Mouse (Mus musculus): Measurements from ENCODE around the gene Slc7a11. TPM values are rescaled to one million over a fixed set of nuclear protein-coding genes. Genes with fewer than 3 reads are reported as not detected.

Gene Slc7a11
- not detected in 2 replicates for polyA plus RNA-seq (2012; ENCODE audit: insufficient read depth, insufficient read length, low replicate concordance, missing spikeins)

DNA sequence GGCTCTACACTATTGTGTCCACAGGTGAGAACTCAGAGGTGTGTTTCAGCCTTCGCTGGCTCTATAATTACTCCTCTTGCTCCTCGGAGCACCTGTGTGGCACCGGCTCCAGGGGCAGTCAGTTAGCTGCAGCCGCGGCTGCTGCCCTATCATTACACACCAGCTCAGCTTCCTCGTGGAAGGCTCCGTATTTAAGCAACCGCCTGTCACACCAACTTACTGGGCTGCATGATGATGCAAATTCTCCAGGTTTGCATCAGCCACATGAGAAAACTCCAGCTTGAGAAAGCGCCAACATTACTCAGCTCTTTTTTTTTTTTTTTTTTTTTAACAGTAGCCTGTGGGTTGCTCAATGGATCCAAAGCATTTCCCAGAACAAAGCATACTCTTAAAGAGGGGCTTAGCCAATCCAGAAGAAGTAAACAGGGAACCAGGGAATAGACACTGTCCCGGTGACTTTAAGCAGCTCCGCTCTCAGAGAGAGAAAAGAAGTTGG, at the start of gene Slc7a11:
Gene Slc7a11 (minus strand): TSS at position 194 of the 496 bp plus-strand sequence.
- under 1% methylated on average over 11 of the region's 11 CpGs for WGBS
- H3K27ac ChIP-seq (ENCODE audit: insufficient read depth, low read depth, low read length): peak within 1 kb of the TSS; percentile 69
- peaks cover 6% of the 10 kb centered on the region for H3K4me1 ChIP-seq (ENCODE audit: control insufficient read depth, insufficient read depth, low read length)
- TF ChIP-seq POLR2A (IDR thresholded peaks at IDR 0.05; ENCODE audit: insufficient read depth, low read depth, low read length) (no peak), CTCF (IDR thresholded peaks at IDR 0.05; ENCODE audit: insufficient read depth, low read depth, low read length) (no peak)
- peak within 1 kb of the TSS; percentile 41 for H3K4me3 ChIP-seq (ENCODE audit: insufficient read depth, low read depth, low read length)

- Histone ChIP-seq H3K4me3 (ENCODE audit: insufficient read depth, low read depth, low read length) (no peak overlapping the region), H3K4me1 (ENCODE audit: control insufficient read depth, insufficient read depth, low read length) (no peaks in the 10 kb centered on the region), H3K27ac (ENCODE audit: insufficient read depth, low read depth, low read length) (no peak overlapping the region)
- TF ChIP-seq POLR2A (IDR thresholded peaks at IDR 0.05; ENCODE audit: insufficient read depth, low read depth, low read length) (no peak), CTCF (IDR thresholded peaks at IDR 0.05; ENCODE audit: insufficient read depth, low read depth, low read length) (no peak)
- WGBS: 94% methylated on average over 2 of the region's 2 CpGs
Observed at GRCm38 (mm10) chr3:50491678-50492077, 48.3 kb upstream of the Slc7a11 start.

- H3K4me3 ChIP-seq (ENCODE audit: insufficient read depth, low read depth, low read length): no peak overlapping the region
- H3K4me1 ChIP-seq (ENCODE audit: control insufficient read depth, insufficient read depth, low read length): no peaks in the 10 kb centered on the region
- H3K27ac ChIP-seq (ENCODE audit: insufficient read depth, low read depth, low read length): no peak overlapping the region
- WGBS: 83% methylated on average over 1 of the region's 1 CpGs
- no peak for TF ChIP-seq POLR2A (IDR thresholded peaks at IDR 0.05; ENCODE audit: insufficient read depth, low read depth, low read length)
- no peak for TF ChIP-seq CTCF (IDR thresholded peaks at IDR 0.05; ENCODE audit: insufficient read depth, low read depth, low read length)
Observed at GRCm38 (mm10) chr3:50484076-50484475, 40.7 kb upstream of the Slc7a11 start.

- TF ChIP-seq CTCF (IDR thresholded peaks at IDR 0.05; ENCODE audit: insufficient read depth, low read depth, low read length): no peak
- no peak for TF ChIP-seq POLR2A (IDR thresholded peaks at IDR 0.05; ENCODE audit: insufficient read depth, low read depth, low read length)
- 87% methylated on average over 2 of the region's 2 CpGs for WGBS
- no peaks in the 10 kb centered on the region for H3K4me1 ChIP-seq (ENCODE audit: control insufficient read depth, insufficient read depth, low read length)
Observed at GRCm38 (mm10) chr3:50462223-50462622, 18.8 kb upstream of the Slc7a11 start.

GRCm38 (mm10) chr3:50457136-50457535, 13.7 kb upstream of the Slc7a11 start:
- no peaks in the 10 kb centered on the region for H3K4me1 ChIP-seq (ENCODE audit: control insufficient read depth, insufficient read depth, low read length)
- TF ChIP-seq CTCF (IDR thresholded peaks at IDR 0.05; ENCODE audit: insufficient read depth, low read depth, low read length) (no peak), POLR2A (IDR thresholded peaks at IDR 0.05; ENCODE audit: insufficient read depth, low read depth, low read length) (no peak)
- H3K27ac ChIP-seq (ENCODE audit: insufficient read depth, low read depth, low read length): no peak overlapping the region
- H3K4me3 ChIP-seq (ENCODE audit: insufficient read depth, low read depth, low read length): no peak overlapping the region
- WGBS: 96% methylated on average over 5 of the region's 5 CpGs

More at GRCm38 (mm10) chr3:50462223-50462622, 18.8 kb upstream of the Slc7a11 start:
- no peak overlapping the region for H3K27ac ChIP-seq (ENCODE audit: insufficient read depth, low read depth, low read length)
- no peak overlapping the region for H3K4me3 ChIP-seq (ENCODE audit: insufficient read depth, low read depth, low read length)

GRCm38 (mm10) chr3:50456564-50456963, 13.2 kb upstream of the Slc7a11 start:
- no peak overlapping the region for H3K27ac ChIP-seq (ENCODE audit: insufficient read depth, low read depth, low read length)
- TF ChIP-seq POLR2A (IDR thresholded peaks at IDR 0.05; ENCODE audit: insufficient read depth, low read depth, low read length): no peak
- TF ChIP-seq CTCF (IDR thresholded peaks at IDR 0.05; ENCODE audit: insufficient read depth, low read depth, low read length): no peak
- H3K4me3 ChIP-seq (ENCODE audit: insufficient read depth, low read depth, low read length): no peak overlapping the region
- 67% methylated on average over 4 of the region's 4 CpGs for WGBS
- H3K4me1 ChIP-seq (ENCODE audit: control insufficient read depth, insufficient read depth, low read length): no peaks in the 10 kb centered on the region

GRCm38 (mm10) chr3:50456023-50456422, 12.6 kb upstream of the Slc7a11 start:
- H3K4me1 ChIP-seq (ENCODE audit: control insufficient read depth, insufficient read depth, low read length): no peaks in the 10 kb centered on the region
- H3K4me3 ChIP-seq (ENCODE audit: insufficient read depth, low read depth, low read length): no peak overlapping the region
- H3K27ac ChIP-seq (ENCODE audit: insufficient read depth, low read depth, low read length): no peak overlapping the region
- 56% methylated on average over 1 of the region's 1 CpGs for WGBS
- no peak for TF ChIP-seq POLR2A (IDR thresholded peaks at IDR 0.05; ENCODE audit: insufficient read depth, low read depth, low read length)
- TF ChIP-seq CTCF (IDR thresholded peaks at IDR 0.05; ENCODE audit: insufficient read depth, low read depth, low read length): no peak

GRCm38 (mm10) chr3:50445050-50445775, 1.8 kb upstream of the Slc7a11 start:
- Histone ChIP-seq H3K4me1 (ENCODE audit: control insufficient read depth, insufficient read depth, low read length) (peaks cover 6% of the 10 kb centered on the region), H3K4me3 (ENCODE audit: insufficient read depth, low read depth, low read length) (no peak overlapping the region), H3K27ac (ENCODE audit: insufficient read depth, low read depth, low read length) (no peak overlapping the region)
- TF ChIP-seq CTCF (IDR thresholded peaks at IDR 0.05; ENCODE audit: insufficient read depth, low read depth, low read length) (no peak), POLR2A (IDR thresholded peaks at IDR 0.05; ENCODE audit: insufficient read depth, low read depth, low read length) (no peak)
- 70% methylated on average over 10 of the region's 10 CpGs for WGBS

- Histone ChIP-seq H3K4me1 (ENCODE audit: control insufficient read depth, insufficient read depth, low read length) (peaks cover 6% of the 10 kb centered on the region), H3K27ac (ENCODE audit: insufficient read depth, low read depth, low read length) (peak overlapping the region; percentile 29; the same call in 1 of the 2 replicates), H3K4me3 (ENCODE audit: insufficient read depth, low read depth, low read length) (no peak overlapping the region)
- no peak for TF ChIP-seq CTCF (IDR thresholded peaks at IDR 0.05; ENCODE audit: insufficient read depth, low read depth, low read length)
- no peak for TF ChIP-seq POLR2A (IDR thresholded peaks at IDR 0.05; ENCODE audit: insufficient read depth, low read depth, low read length)
- 6% methylated on average over 9 of the region's 9 CpGs for WGBS
Observed at GRCm38 (mm10) chr3:50443942-50444341, 528 bp upstream of the Slc7a11 start.
